Mouse (Mus musculus) hindbrain, embryonic 15.5 days (tissue): ENCODE measurements at regions not wholly inside any gene's neighbourhood (a gene's known extent, or its start where the extent isn't known, plus 50 kb on each side); places are given as distances from the start of the nearest gene placed in this dataset.

ENCODE experiments used
- ATAC-seq: fragments of 200-750 bp; cut with Nextera tagmentation; 2 replicates; pipeline ENCODE4 v1.8.0; 2017; ENCODE audit warnings: low read depth, moderate number of reproducible peaks, moderate TSS enrichment; ENCODE audit not compliant: low FRiP score
- H3K27ac ChIP-seq: fragments of 300-500 bp; sonication (generic); replicated peaks from 2 replicates; pipeline ENCODE4 v1.5.1; 2015; ENCODE audit warnings: mild to moderate bottlenecking, inconsistent platforms
- H3K27me3 ChIP-seq: fragments of 300-500 bp; sonication (generic); 2 replicates; pipeline ENCODE4 v1.6.1; 2015; ENCODE audit warnings: control low read depth, inconsistent platforms
- H3K36me3 ChIP-seq: fragments of 300-500 bp; sonication (generic); 2 replicates; pipeline ENCODE4 v1.6.1; 2015; ENCODE audit warnings: control low read depth, inconsistent platforms
- H3K4me1 ChIP-seq: fragments of 300-500 bp; sonication (generic); replicated peaks from 2 replicates; pipeline ENCODE4 v1.6.1; 2015; ENCODE audit warnings: control low read depth, inconsistent platforms
- H3K4me2 ChIP-seq: fragments of 300-500 bp; sonication (generic); 2 replicates; pipeline ENCODE4 v1.6.1; 2015; ENCODE audit warnings: moderate library complexity, mild to moderate bottlenecking, inconsistent platforms
- H3K4me3 ChIP-seq: fragments of 300-500 bp; sonication (generic); 2 replicates; pipeline ENCODE4 v1.5.1; 2015; ENCODE audit warnings: mild to moderate bottlenecking, inconsistent platforms
- H3K9ac ChIP-seq: fragments of 300-500 bp; sonication (generic); 2 replicates; pipeline ENCODE4 v1.6.1; 2015; ENCODE audit warnings: inconsistent platforms
- H3K9me3 ChIP-seq: fragments of 300-500 bp; sonication (generic); 2 replicates; pipeline ENCODE4 v1.6.1; 2016; ENCODE audit warnings: control low read depth, inconsistent platforms
- WGBS: fragments of 180-500 bp; shearing (Covaris S2); methylation state at CpG from one replicate; pipeline ENCODE4 v1.1.7; 2015; 5-methylcytosine and 5-hydroxymethylcytosine counted together

DNA sequence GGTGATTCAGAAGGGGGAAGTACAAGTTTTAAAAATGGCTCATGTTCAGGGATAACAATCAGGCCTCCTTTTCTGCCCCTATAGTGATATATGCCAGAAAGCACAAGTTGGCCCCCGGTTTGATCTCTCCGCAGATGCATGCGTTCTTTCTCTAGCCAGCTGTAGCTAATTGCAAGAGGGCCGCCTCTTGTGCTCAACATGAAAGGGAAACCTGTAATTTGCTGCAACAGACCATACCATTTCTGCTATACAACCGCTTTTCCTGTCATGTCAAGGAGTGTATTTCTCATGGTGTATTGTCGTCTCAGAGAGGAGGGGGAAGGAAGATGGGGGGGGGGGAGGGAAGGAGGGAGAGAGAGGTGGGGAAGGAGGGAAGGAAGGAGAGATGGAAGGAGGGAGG is 257.1 kb upstream of the Prdm1 start:
- Histone ChIP-seq H3K4me1 (no peaks in the 10 kb centered on the region), H3K4me2 (no peak overlapping the region), H3K36me3 (no peaks in the 10 kb centered on the region), H3K27me3 (no peaks in the 10 kb centered on the region), H3K4me3 (no peak overlapping the region), H3K9me3 (no peaks in the 10 kb centered on the region), H3K9ac (no peak overlapping the region), H3K27ac (no peak overlapping the region)
- 38% methylated on average over 6 of the region's 6 CpGs for WGBS
- ATAC-seq = no peak

GRCm38 (mm10) chr10:44780381-44780958 is 252.2 kb upstream of the Prdm1 start:
- 93% methylated on average over 5 of the region's 5 CpGs for WGBS
- H3K27me3 ChIP-seq = no peaks in the 10 kb centered on the region
- H3K9ac ChIP-seq = no peak overlapping the region
- H3K9me3 ChIP-seq = no peaks in the 10 kb centered on the region
- no peak for ATAC-seq
- H3K27ac ChIP-seq = no peak overlapping the region
- H3K36me3 ChIP-seq = no peaks in the 10 kb centered on the region
- no peak overlapping the region for H3K4me3 ChIP-seq
- H3K4me1 ChIP-seq = no peaks in the 10 kb centered on the region
- H3K4me2 ChIP-seq = no peak overlapping the region

GRCm38 (mm10) chr10:44779568-44780207 is 251.4 kb upstream of the Prdm1 start:
- Histone ChIP-seq H3K9me3 (no peaks in the 10 kb centered on the region), H3K27ac (no peak overlapping the region), H3K36me3 (no peaks in the 10 kb centered on the region), H3K9ac (no peak overlapping the region), H3K4me1 (no peaks in the 10 kb centered on the region), H3K4me2 (no peak overlapping the region), H3K4me3 (no peak overlapping the region), H3K27me3 (no peaks in the 10 kb centered on the region)
- WGBS = 72% methylated on average over 8 of the region's 8 CpGs
- ATAC-seq = no peak

- H3K36me3 ChIP-seq = no peaks in the 10 kb centered on the region
- no peak for ATAC-seq
- no peaks in the 10 kb centered on the region for H3K4me1 ChIP-seq
- no peak overlapping the region for H3K4me3 ChIP-seq
- H3K9me3 ChIP-seq = no peaks in the 10 kb centered on the region
- H3K9ac ChIP-seq = no peak overlapping the region
- no peaks in the 10 kb centered on the region for H3K27me3 ChIP-seq
- 94% methylated on average over 2 of the region's 2 CpGs for WGBS
- H3K4me2 ChIP-seq = no peak overlapping the region
- no peak overlapping the region for H3K27ac ChIP-seq
Observed at GRCm38 (mm10) chr10:44777214-44777613, 248.9 kb upstream of the Prdm1 start.

- Histone ChIP-seq H3K4me3 (no peak overlapping the region), H3K27ac (no peak overlapping the region), H3K9me3 (no peaks in the 10 kb centered on the region), H3K36me3 (no peaks in the 10 kb centered on the region), H3K9ac (no peak overlapping the region), H3K4me2 (no peak overlapping the region), H3K4me1 (no peaks in the 10 kb centered on the region), H3K27me3 (no peaks in the 10 kb centered on the region)
- 40% methylated on average over 2 of the region's 2 CpGs for WGBS
- no peak for ATAC-seq
Observed at GRCm38 (mm10) chr10:44776175-44776574, 247.9 kb upstream of the Prdm1 start.

- no peak for ATAC-seq
- H3K4me3 ChIP-seq = no peak overlapping the region
- H3K4me2 ChIP-seq = no peak overlapping the region
- no peaks in the 10 kb centered on the region for H3K36me3 ChIP-seq
- H3K4me1 ChIP-seq = no peaks in the 10 kb centered on the region
- H3K9me3 ChIP-seq = no peaks in the 10 kb centered on the region
- 92% methylated on average over 3 of the region's 3 CpGs for WGBS
- no peak overlapping the region for H3K9ac ChIP-seq
- no peak overlapping the region for H3K27ac ChIP-seq
- no peaks in the 10 kb centered on the region for H3K27me3 ChIP-seq
Observed at GRCm38 (mm10) chr10:44765527-44765926, 237.2 kb upstream of the Prdm1 start.

- Histone ChIP-seq H3K4me1 (no peaks in the 10 kb centered on the region), H3K36me3 (no peaks in the 10 kb centered on the region), H3K4me3 (no peak overlapping the region), H3K9ac (no peak overlapping the region), H3K4me2 (no peak overlapping the region), H3K27ac (no peak overlapping the region), H3K9me3 (no peaks in the 10 kb centered on the region), H3K27me3 (no peaks in the 10 kb centered on the region)
- WGBS = 43% methylated on average over 3 of the region's 3 CpGs
- ATAC-seq = no peak
Observed at GRCm38 (mm10) chr10:44763102-44763501, 234.8 kb upstream of the Prdm1 start.

DNA sequence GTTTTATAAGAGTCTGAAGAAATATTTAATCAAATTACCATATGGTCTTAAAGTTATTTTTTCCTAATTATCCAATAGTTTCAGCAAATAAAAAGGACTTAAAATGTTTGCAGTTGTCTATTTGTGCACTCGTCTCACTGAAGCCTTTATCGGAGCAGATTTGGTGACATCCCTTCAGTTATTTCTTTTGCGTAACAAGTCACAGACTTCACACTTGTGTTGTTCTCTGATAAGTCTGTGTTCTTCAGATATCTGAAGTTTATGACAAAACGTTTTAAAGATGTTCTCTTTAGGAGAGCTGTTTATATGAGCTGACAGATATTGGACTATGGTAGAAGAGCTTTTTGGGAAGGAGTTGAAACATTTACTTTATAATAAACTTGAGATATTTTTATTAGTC is 233.8 kb upstream of the Prdm1 start:
- H3K9me3 ChIP-seq = no peaks in the 10 kb centered on the region
- no peak overlapping the region for H3K27ac ChIP-seq
- H3K4me2 ChIP-seq = no peak overlapping the region
- 85% methylated on average over 4 of the region's 4 CpGs for WGBS
- no peaks in the 10 kb centered on the region for H3K4me1 ChIP-seq
- no peak for ATAC-seq
- no peaks in the 10 kb centered on the region for H3K36me3 ChIP-seq
- H3K4me3 ChIP-seq = no peak overlapping the region
- no peaks in the 10 kb centered on the region for H3K27me3 ChIP-seq
- no peak overlapping the region for H3K9ac ChIP-seq

DNA sequence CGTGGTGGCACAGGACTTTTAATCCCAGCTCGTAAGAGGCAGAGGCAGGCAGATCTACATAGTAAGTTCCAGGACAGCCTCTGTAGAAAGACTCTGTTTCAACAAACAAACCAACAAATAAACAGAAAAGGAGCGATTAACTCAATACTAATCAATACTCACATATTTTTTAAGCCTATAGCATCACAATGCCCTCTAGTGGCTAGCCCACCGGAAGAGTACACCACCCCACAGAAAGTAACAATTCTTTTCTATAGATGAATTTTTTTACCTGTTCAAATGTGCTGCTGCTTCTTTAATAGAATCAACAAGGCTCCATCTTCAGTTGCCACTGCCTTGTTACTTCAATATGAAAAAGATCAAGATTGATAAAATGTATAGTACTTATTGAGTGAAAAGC is 233.0 kb upstream of the Prdm1 start:
- H3K27ac ChIP-seq = no peak overlapping the region
- H3K9ac ChIP-seq = no peak overlapping the region
- 76% methylated on average over 4 of the region's 4 CpGs for WGBS
- H3K36me3 ChIP-seq = no peaks in the 10 kb centered on the region
- no peak overlapping the region for H3K4me2 ChIP-seq
- H3K9me3 ChIP-seq = no peaks in the 10 kb centered on the region
- no peak overlapping the region for H3K4me3 ChIP-seq
- no peaks in the 10 kb centered on the region for H3K27me3 ChIP-seq
- H3K4me1 ChIP-seq = no peaks in the 10 kb centered on the region
- no peak for ATAC-seq

DNA sequence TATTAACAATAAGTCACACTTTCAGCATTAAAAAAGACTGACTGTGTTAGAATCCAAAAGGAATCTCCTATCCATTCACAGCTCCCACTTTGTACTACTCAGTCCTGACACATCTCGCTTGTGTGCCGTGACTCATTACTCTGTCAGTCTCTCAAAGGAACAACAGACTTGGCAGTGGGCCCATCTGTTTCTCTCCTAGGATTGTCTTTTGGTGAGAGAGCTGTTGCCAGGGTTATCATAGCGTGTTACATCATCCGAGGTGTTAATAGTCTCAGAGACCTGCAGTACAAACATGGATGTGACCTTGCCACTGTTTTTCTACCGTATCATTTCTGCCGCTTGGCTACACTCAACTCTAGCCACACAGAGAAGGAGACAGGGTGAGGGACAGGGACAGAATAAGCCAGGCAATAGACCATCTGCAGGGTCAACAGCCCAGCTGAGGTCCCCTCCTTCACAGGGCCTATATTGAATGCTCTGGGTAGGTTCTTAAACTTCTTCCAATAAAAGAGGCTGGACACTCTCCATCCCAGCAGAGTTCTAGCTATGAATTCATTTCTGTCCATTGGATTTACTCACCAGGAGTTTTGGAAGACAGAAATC is 227.2 kb upstream of the Prdm1 start:
- H3K9me3 ChIP-seq = no peaks in the 10 kb centered on the region
- 43% methylated on average over 6 of the region's 6 CpGs for WGBS
- H3K27me3 ChIP-seq = no peaks in the 10 kb centered on the region
- no peaks in the 10 kb centered on the region for H3K4me1 ChIP-seq
- H3K4me2 ChIP-seq = no peak overlapping the region
- H3K4me3 ChIP-seq = no peak overlapping the region
- H3K36me3 ChIP-seq = no peaks in the 10 kb centered on the region
- no peak overlapping the region for H3K9ac ChIP-seq
- peak; percentile 30; the same call in 1 of the 2 replicates for ATAC-seq
- H3K27ac ChIP-seq = no peak overlapping the region

- H3K27ac ChIP-seq = no peak overlapping the region
- no peaks in the 10 kb centered on the region for H3K9me3 ChIP-seq
- no peaks in the 10 kb centered on the region for H3K36me3 ChIP-seq
- H3K4me3 ChIP-seq = no peak overlapping the region
- WGBS = 62% methylated on average over 4 of the region's 4 CpGs
- no peak overlapping the region for H3K4me2 ChIP-seq
- H3K4me1 ChIP-seq = no peaks in the 10 kb centered on the region
- no peak for ATAC-seq
- no peak overlapping the region for H3K9ac ChIP-seq
- H3K27me3 ChIP-seq = no peaks in the 10 kb centered on the region
Observed at GRCm38 (mm10) chr10:44754930-44755329, 226.6 kb upstream of the Prdm1 start.

- WGBS = 34% methylated on average over 8 of the region's 8 CpGs
- Histone ChIP-seq H3K27ac (no peak overlapping the region), H3K4me1 (no peaks in the 10 kb centered on the region), H3K36me3 (no peaks in the 10 kb centered on the region), H3K9ac (no peak overlapping the region), H3K4me2 (no peak overlapping the region), H3K9me3 (no peaks in the 10 kb centered on the region), H3K4me3 (no peak overlapping the region), H3K27me3 (no peaks in the 10 kb centered on the region)
- ATAC-seq = no peak
Observed at GRCm38 (mm10) chr10:44752719-44753390, 224.6 kb upstream of the Prdm1 start.
